Mouse (Mus musculus) small intestine, adult 2 months (tissue): Measurements from ENCODE around the gene Zeb2.

Source experiments
- CTCF ChIP-seq: fragments of 200-500 bp; IDR thresholded peaks from 2 replicates; pipeline ENCODE4 v1.5.1; 2012; ENCODE audit warnings: low read depth, mild to moderate bottlenecking, control low read depth, inconsistent platforms, low read length, moderate library complexity, mixed read lengths; ENCODE audit not compliant: insufficient replicate concordance, insufficient read length; ENCODE audit errors: extremely low read depth
- POLR2A ChIP-seq: fragments of 200-500 bp; IDR thresholded peaks from 2 replicates; pipeline ENCODE4 v1.6.1; 2012; ENCODE audit warnings: low read depth, mild to moderate bottlenecking, control low read depth, inconsistent platforms, low read length, moderate library complexity

- TF ChIP-seq POLR2A, result no peak
- TF ChIP-seq CTCF, result no peak
These were observed 3.3 kb downstream of the Zeb2 start for GRCm38 (mm10) chr2:45113912-45114311.
